Comparison of ENCODE assay signal across 8 mouse cellular contexts in genomic region chr6:34921941-34922340, GRCm38 (mm10). TPM values are rescaled to one million over a fixed set of nuclear protein-coding genes. Genes with fewer than 3 reads are reported as not detected.
DNase-seq lines count a peak whose midpoint lies in the region; ATAC-seq and TF ChIP-seq lines count a peak whose summit lies in the region.

No protein-coding gene starts in this region.

- whole genome bisulfite sequencing in cerebellum, adult 2 months, result 48% methylated on average over 14 of the region's 14 CpGs
- WGBS in embryonic facial prominence, embryonic 11.5 days, result 52% methylated on average over 14 of the region's 14 CpGs

- H3K4me1 ChIP-seq in cerebellum, adult 2 months (ENCODE audit: control insufficient read depth, insufficient read depth, low read length), result no peaks in the 10 kb centered on the region
- H3K4me1 ChIP-seq in testis, adult 2 months (ENCODE audit: control insufficient read depth, insufficient read depth, low read length), result peaks cover 4% of the 10 kb centered on the region
- no peaks in the 10 kb centered on the region; the same call in 1 of the 2 replicates for H3K4me1 ChIP-seq in embryonic facial prominence, embryonic 11.5 days (ENCODE audit: control insufficient read depth, insufficient read depth, low read length)

- H3K9me3 ChIP-seq in embryonic facial prominence, embryonic 11.5 days (replicated peaks; ENCODE audit: control insufficient read depth, low read length), result no peaks in the 10 kb centered on the region

- H3K27me3 ChIP-seq in cerebellum, adult 2 months (ENCODE audit: control insufficient read depth, insufficient read depth, low read length), result no peaks in the 10 kb centered on the region
- peaks cover 2% of the 10 kb centered on the region; the same call in 1 of the 2 replicates for H3K27me3 ChIP-seq in testis, adult 2 months (ENCODE audit: control insufficient read depth, insufficient read depth, low read length)
- no peaks in the 10 kb centered on the region for H3K27me3 ChIP-seq in embryonic facial prominence, embryonic 11.5 days (ENCODE audit: control insufficient read depth, insufficient read depth, low read length)

- H3K4me2 ChIP-seq in embryonic facial prominence, embryonic 11.5 days (ENCODE audit: low read depth, low read length), result no peak overlapping the region

- H3K9ac ChIP-seq in embryonic facial prominence, embryonic 11.5 days (replicated peaks; ENCODE audit: low read length), result no peak overlapping the region

- TF ChIP-seq POLR2A in cerebellum, adult 2 months (IDR thresholded peaks at IDR 0.05; ENCODE audit: borderline replicate concordance, insufficient read depth, low read length), result no peak
- no peak for TF ChIP-seq POLR2A in testis, adult 2 months (IDR thresholded peaks at IDR 0.05; ENCODE audit: control insufficient read depth, low read depth, low read length)

- peak; percentile 69 for TF ChIP-seq CTCF in cerebellum, adult 2 months (IDR thresholded peaks at IDR 0.05; ENCODE audit: borderline replicate concordance, insufficient read depth, low read depth, low read length)
- peak; percentile 69; the same call in 1 of the 2 replicates for TF ChIP-seq CTCF in testis, adult 2 months (IDR thresholded peaks at IDR 0.05; ENCODE audit: control insufficient read depth, insufficient read depth, insufficient replicate concordance, low read depth, low read length)

- H3K4me3 ChIP-seq in cerebellum, adult 2 months (replicated peaks; ENCODE audit: insufficient read depth, low read depth, low read length), result no peak overlapping the region
- H3K4me3 ChIP-seq in testis, adult 2 months (ENCODE audit: control insufficient read depth, low read depth, low read length), result peak overlapping the region; percentile 61
- no peak overlapping the region for H3K4me3 ChIP-seq in embryonic facial prominence, embryonic 11.5 days (ENCODE audit: low read depth, low read length)

- peak in 1 of 2 experiments; percentile 22 for DNase-seq in cerebellum, adult 2 months
- no peak for DNase-seq in cerebellum, adult 18-20 months
- DNase-seq in testis, postnatal 10 days (ENCODE audit: low spot score), result no peak
- peak; percentile 61 for DNase-seq in embryonic facial prominence, embryonic 11.5 days (ENCODE audit: low spot score)
- DNase-seq in kidney, adult 18-20 months, result peak; percentile 62
- DNase-seq in lung, postnatal 14 days, result peak; percentile 67
- no peak for DNase-seq in right cerebral cortex, postnatal 25 days

- no peaks in the 10 kb centered on the region for H3K36me3 ChIP-seq in testis, adult 2 months (ENCODE audit: control insufficient read depth, insufficient read depth, low read length)
- no peaks in the 10 kb centered on the region for H3K36me3 ChIP-seq in embryonic facial prominence, embryonic 11.5 days (replicated peaks; ENCODE audit: control insufficient read depth, insufficient read depth, low read depth, low read length)

- 0 out of 2 replicates have a peak, but pooled peaks have one; percentile 29 for ATAC-seq in embryonic facial prominence, embryonic 11.5 days (replicated peaks; ENCODE audit: insufficient number of reproducible peaks, low FRiP score, low TSS enrichment, low read depth)

- H3K27ac ChIP-seq in cerebellum, adult 2 months (ENCODE audit: insufficient read depth, low read length), result no peak overlapping the region
- no peak overlapping the region for H3K27ac ChIP-seq in testis, adult 2 months (ENCODE audit: control insufficient read depth, insufficient read depth, low read depth, low read length)
- no peak overlapping the region for H3K27ac ChIP-seq in embryonic facial prominence, embryonic 11.5 days (replicated peaks; ENCODE audit: low read depth, low read length)

RNA-seq across cellular contexts. Expression of gene Stra8, which starts 2.0 kb away (rescaled TPM):
- polyA plus RNA-seq in cerebellum, adult 2 months (2012; rRNA removed), result not detected in 2 replicates
- 9.3 and 9.4 TPM in 2 replicates for polyA plus RNA-seq in testis, adult 2 months (2012; rRNA removed)
- polyA plus RNA-seq in embryonic facial prominence, embryonic 11.5 days (2014; fragmentation: Nextera tagmentation; extraction: Ambion mirVana), result not detected in 2 replicates

RNA-seq across cellular contexts. Expression of gene Wdr91, which starts 11.3 kb away (rescaled TPM):
- polyA plus RNA-seq in cerebellum, adult 2 months (2012; rRNA removed), result 26.7 and 28.0 TPM in 2 replicates
- 3.4 and 3.8 TPM in 2 replicates for polyA plus RNA-seq in testis, adult 2 months (2012; rRNA removed)
- polyA plus RNA-seq in embryonic facial prominence, embryonic 11.5 days (2014; fragmentation: Nextera tagmentation; extraction: Ambion mirVana), result 11.9 and 12.6 TPM in 2 replicates

RNA-seq across cellular contexts. Expression of gene Cyren, which starts 44.1 kb away (rescaled TPM):
- 3.7 and 4.9 TPM in 2 replicates for polyA plus RNA-seq in cerebellum, adult 2 months (2012; rRNA removed)
- polyA plus RNA-seq in testis, adult 2 months (2012; rRNA removed), result 1.2 and 1.7 TPM in 2 replicates
- polyA plus RNA-seq in embryonic facial prominence, embryonic 11.5 days (2014; fragmentation: Nextera tagmentation; extraction: Ambion mirVana), result 10.9 and 14.2 TPM in 2 replicates

RNA-seq across cellular contexts. Expression of gene Tmem140, which starts 59.0 kb away (rescaled TPM):
- polyA plus RNA-seq in cerebellum, adult 2 months (2012; rRNA removed), result 1.4 and 1.8 TPM in 2 replicates
- polyA plus RNA-seq in testis, adult 2 months (2012; rRNA removed), result 1.1 and 1.3 TPM in 2 replicates
- 1.2 and 1.5 TPM in 2 replicates for polyA plus RNA-seq in embryonic facial prominence, embryonic 11.5 days (2014; fragmentation: Nextera tagmentation; extraction: Ambion mirVana)

Comparison
In these comparisons a context has a peak if more than half of its experiments do, and no peak if none do; other contexts are left out.
1. DNase-seq: peak in embryonic facial prominence, embryonic 11.5 days (single experiment), kidney, adult 18-20 months (single experiment) and lung, postnatal 14 days (single experiment); none in cerebellum, adult 18-20 months (0 of 2), testis, postnatal 10 days (single experiment) and right cerebral cortex, postnatal 25 days (single experiment).